Mouse (Mus musculus): ENCODE results near the gene Nptxr.
"Not testable (repeated sequence)": the region's sequence is repeated elsewhere in the genome, so short reads cannot be mapped to it uniquely, and the experiment has no call there.

The Nptxr gene

DNA sequence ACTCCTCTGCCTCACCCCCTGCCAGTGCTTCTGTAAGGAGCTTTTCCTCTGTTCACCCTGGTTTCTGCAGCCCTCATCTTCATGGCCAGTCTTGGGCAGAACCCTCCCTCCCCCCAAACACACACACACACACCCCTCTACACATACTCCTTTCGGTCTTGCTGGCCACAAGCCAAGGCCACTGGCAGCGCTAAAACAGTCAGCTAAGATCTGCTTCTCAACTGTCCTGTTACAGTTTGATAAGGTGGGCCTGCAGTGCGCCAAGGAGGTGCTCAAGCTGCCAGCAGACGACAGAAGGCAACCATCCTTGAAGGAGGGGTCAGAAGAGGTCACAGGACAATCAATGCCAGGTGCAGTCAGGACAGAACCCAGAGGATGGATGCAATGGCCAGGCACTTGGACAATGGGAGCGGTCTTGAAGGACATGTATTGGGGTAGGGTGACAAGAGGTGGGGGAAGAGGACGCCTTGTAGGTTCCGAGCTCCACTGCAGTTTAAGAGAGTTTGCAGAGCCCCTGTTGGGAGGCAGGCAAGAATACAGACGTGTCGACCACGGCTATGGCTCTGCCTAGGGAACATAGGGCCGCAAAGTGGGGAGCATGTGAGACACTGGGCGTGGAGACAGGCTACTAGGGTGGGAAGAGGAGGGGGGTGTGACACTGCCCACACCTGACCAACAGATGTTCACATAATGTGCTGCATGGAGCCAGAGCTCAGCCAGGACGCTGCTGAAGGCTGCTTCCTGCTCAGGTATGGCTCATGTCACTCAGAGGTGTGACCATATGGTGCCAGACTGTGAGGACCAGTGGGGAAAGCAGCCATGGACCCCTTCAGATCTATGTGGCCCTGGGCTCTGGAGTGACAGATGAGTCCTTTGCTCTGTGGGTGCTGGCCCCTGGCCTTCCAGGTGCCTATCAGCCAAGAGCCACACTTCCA lies 18.0 kb upstream of the Nptxr start:
- no peak for DNase-seq (ENCODE audit: inconsistent ontology term)

DNA sequence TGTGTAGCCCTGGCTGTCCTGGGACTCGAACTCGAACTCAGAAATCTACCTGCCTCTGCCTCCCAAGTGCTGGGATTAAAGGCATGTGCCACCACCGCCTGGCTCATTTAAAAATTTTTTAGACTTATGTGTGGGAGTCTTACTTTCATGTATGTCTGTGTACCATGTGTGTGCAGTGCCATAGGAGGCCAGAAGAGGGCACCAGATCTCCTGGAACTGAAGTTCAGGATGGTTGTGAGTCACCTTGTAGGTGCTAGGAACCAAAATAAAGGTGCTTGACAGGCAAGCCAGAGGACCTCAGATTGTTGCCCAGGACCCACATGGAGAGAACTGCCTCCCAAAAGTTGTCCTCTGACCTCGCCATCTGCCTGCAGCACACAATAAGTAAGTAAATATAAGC lies 13.8 kb upstream of the Nptxr start:
- DNase-seq (ENCODE audit: inconsistent ontology term), result no peak

DNA sequence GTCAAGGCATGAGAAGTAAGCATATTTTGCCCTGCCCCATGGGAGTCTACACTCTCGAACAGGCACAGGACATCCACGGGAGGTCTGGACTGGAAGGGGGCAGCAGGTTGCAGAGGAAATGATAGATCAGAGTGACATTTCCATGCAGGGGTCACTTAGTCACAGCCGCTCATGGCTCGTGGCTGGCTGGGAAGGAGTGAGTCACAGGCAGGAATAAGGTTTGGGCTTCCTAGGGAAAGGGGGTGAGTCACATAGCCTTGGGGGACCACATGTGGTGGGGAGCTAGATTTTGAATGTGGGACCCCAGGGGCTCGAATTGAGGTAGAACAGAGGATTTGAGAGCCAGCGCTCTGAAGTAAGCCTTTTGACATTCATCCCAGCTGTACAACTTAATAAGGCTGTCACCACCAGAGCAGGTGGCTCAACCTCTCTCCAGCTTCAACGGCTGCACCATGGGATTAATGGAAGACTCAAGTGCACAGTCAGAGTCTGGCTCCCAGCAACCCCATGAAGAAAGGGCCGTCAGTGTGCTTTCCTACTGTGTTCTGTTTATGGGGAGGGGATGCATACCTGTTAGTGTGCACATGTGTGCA lies 9.2 kb upstream of the Nptxr start:
- peak; percentile 75 for DNase-seq (ENCODE audit: inconsistent ontology term)

DNA sequence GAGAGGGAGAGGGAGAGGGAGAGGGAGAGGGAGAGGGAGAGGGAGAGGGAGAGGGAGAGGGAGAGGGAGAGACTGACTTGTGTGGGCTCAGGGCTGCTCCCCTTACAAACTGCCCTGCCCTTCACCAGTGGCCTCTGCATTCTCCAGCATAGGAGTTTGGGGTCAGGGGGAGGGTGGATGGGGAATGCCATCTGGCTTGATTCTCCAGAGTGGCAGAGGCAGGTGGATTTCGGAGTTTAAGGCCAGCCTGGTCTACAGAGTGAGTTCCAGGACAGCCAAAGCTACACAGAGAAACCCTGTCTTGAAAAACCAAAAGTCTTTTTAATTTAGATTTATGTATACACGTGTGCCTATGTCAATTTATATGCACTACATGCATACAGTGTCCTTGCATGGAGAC lies 8.3 kb upstream of the Nptxr start:
- not testable (repeated sequence) for DNase-seq (ENCODE audit: inconsistent ontology term)

DNA sequence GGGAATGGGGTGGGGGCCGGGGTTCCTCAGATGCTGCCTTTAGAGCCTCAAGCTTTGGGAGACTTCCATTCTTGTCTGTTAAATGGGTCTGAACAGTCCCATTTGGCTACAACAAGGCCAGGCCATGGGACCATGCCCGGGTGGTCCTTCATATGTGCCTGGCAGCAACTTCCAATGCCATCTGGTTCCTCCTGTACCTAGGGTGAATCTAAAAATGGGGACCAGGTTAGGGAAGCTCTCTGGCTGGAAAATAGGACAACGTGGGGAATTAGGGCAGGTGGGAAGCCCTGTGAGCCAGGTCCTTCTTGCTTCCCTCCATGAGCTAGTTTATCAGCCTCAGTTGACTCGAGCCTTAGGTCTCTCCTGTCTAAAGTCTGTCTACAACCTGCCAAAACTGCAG lies 6.4 kb upstream of the Nptxr start:
- no peak for DNase-seq (ENCODE audit: inconsistent ontology term)

DNA sequence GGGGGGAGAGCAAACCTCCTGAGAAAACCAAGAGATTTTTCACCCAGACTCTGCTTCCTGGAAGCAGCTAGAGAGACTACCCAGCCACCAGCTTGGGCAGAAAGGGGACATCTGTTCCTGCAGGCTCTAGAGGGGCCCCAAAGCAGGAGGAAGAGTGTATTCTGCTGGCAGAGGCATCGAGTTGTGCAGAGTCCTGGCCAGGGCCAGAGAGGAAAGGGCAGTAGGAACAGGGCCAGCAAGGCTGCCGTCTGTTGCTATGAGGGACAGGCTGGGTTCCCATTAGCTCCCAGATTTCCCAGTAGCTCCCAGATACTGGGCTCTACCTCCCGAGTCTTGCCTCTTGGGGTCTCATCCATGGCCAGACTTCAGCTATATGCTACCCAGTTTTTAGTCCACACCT lies 5.5 kb upstream of the Nptxr start:
- DNase-seq (ENCODE audit: inconsistent ontology term), result no peak

DNA sequence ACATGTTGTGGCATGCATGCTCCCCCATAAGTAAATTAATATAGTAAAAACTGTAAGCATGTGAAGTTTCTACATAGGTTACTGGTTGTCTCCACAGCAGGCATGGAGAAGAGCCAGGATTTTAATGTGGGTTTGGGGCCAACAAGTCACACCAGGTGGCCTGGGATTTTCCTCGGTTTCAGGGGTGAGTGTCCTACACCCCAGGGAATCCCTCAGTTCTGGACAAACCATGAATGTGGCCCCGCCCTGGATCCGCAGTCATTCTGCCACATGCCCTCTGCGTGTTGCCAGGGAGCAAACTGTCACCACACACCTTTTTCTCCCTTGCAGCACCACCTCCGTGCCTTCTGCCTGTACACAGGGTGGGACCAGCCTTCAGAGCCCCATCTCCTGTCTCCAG lies 4.1 kb upstream of the Nptxr start:
- no peak for DNase-seq (ENCODE audit: inconsistent ontology term)

DNA sequence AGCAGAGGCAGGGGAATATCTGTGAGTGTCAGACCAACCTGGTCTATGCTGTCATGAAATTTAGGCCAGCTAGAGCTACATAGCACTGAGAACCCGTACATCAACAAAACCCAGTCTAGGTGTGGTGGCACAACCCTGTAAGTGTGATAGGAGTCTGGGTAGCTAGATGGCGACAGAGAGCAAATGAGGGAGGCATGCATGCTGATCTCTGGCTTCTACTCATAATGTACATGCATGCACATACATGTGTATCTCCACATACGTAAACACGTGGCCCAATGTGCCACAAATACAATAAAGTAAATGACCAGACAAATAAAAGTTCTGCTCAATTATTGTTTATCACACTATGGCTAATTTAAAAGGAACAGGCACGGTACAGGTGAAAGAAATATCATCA lies 3.5 kb upstream of the Nptxr start:
- DNase-seq (ENCODE audit: inconsistent ontology term), result no peak

DNA sequence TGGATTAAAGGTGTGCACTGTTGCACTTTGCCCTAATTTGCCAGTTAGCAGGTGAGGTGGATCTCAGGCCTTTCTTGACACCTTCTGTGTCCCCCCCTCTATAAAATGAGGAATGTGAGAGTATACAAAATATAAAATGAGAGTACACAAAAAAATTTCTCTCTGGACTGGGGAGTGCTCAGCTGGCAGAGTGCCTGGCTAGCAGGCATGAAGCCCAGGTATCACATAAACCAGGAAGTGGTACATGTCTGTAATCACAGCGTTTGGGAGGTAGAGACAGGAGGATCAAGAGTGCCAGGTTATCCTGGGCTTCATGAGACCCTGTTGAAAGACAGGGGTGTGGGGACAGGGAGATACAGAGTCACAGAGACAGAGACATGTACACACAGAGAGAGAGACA lies 2.5 kb upstream of the Nptxr start:
- no peak for DNase-seq (ENCODE audit: inconsistent ontology term)

DNA sequence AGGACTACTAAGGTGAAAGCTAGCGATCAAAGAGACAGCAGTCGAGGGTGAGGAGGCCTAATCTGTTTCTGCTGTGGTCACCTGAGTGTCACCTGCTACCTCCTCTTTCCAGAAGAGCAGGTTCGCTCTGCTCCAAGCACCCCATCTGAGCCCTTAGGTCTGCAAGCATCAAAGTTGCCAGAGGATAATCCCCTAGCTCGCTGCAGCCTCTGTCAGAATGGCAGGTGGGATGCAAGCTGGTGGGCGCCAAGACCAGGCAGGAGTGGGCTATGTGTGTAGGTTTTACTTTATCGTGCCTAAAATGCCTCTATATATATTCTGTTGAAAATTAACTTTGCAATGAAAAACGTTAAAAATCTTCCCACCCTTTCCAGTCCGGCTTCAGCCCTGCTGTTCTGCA lies 680 bp upstream of the Nptxr start:
- no peak for DNase-seq (ENCODE audit: inconsistent ontology term)

DNA sequence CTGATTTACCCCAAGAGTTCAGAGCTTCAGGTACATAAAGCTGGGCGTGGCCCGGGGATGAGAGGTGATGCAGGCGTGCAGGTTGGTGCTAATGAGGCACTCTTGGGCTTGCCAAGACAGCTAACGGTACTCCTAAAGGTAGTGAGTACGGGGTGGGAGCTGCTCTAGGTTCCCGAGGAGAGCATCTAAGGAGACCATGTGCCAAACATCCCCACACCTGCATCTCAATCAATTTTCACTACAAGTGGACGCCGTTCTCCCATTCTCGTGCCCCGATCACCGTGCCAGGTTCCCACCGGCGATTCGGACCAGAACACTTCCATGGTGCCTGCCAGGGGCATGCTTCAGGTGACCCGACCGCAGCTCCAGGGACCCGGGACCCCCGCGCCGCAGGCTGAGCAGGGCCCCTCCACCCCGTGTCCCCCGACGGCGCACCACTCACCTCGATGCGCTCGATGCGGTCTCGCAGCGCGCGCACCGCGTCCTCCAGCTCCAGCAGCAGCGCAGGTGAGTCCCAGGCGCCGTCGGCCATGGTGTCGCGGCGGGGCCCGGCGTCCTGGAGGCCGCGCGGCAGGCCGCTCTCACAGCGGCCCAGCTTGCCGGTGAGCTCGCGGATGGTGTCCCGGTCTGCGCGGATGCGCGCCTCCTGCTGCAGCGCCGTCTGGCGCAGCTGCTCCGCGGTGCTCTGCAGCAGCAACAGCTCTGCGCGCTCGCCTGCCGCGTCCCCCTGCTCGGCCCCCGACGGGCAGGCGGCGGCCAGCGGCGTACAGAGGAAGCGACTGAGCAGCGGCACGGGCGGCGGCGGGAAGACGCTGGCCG lies 824 bp downstream of the Nptxr start:
- DNase-seq (ENCODE audit: inconsistent ontology term), result no peak

DNA sequence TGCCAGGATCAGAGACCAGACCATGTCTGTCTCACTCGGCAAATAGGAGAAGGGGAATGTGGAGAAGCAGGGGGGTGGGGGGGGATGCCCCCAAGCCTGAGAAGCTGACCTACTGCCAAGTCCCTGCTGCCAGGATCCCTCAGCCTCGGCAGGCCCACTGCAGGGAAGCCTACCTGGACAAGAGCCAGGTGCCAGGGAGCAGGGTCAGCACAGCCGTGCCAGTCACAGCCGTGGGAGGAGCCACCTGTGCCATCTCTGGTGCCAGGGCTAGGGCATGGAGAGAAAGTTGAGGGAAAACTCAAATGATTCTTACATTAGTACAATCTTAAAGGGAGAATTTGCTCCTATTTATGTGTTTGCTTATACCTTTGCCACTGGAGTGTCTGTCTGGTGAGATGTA lies 2.3 kb downstream of the Nptxr start:
- DNase-seq (ENCODE audit: inconsistent ontology term), result no peak

DNA sequence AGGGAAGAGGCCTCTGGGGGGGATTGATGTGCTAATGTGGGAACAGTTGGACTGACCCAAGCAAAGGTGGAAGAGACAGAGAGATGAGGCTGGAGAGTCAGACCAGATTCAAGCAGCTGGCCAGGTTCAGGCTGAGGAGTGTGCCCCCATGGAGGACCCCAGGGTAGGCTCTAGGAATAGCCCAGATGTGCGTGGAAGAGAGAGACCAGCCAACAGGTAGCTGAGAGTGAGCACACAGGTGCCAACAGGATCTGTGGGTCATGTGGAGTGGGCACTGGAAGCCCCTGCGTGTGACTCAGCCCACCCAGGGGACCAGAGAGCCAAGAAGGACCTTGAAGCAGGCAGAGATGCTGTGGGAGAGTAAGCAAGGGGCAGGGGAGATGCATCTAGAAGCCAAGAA lies 2.9 kb downstream of the Nptxr start:
- no peak for DNase-seq (ENCODE audit: inconsistent ontology term)

DNA sequence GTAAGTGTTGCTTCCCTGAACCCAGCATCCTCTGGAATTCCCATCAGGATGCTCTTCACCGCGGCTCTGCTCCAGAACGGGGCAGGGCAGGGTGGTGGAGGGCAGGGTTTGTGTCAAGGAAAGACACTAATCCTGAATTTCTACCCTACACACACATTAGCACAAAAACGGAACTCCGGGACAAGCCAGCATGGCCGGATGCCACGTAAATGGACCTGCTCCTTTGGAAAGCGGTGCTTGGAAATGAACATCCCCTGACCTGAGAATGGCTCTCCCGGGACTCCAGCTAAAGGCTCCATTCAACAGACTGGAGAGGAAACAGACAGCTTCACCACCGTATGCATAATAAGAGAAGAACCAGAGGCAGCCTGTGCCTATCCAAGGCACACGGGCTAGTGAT lies 3.9 kb downstream of the Nptxr start:
- DNase-seq (ENCODE audit: inconsistent ontology term), result no peak

DNA sequence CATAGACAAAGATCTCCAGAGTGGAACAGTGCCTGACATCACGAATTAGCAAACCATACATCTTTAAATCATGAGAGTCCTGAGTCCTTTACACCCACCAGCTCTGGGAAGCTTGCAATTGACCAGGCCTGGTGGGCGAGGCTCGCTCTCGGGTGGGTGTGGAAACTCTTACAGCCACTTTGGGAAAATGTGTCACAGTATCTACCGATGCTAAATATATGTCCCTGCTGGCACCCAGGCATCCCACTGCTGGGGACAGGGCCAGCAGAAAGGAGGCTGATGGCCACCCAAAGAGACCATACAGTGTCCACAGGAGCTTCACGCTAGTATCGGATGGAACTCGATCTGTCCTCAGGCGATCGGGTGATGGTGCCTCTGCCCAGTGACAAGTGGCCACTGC lies 6.0 kb downstream of the Nptxr start:
- no peak for DNase-seq (ENCODE audit: inconsistent ontology term)

DNA sequence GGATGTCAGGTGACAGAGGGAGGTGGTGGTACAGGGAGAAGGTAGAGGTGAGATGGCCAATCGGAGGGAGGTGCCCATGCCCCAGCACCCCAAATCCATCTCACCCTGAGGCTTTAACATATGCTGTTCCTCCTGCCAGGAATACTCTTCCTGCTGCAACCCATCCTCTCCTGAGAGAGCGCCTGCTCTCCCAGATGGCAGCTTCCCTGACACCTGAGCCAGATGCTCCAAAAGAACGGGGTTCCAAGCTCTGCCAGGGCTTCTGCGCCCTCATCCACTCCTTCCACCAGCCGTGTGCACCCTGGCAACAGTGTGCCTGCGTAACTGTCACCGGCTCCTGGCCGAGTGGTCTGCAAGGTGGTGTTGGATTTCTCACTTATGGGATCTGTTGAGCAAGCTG lies 6.9 kb downstream of the Nptxr start:
- no peak for DNase-seq (ENCODE audit: inconsistent ontology term)

DNA sequence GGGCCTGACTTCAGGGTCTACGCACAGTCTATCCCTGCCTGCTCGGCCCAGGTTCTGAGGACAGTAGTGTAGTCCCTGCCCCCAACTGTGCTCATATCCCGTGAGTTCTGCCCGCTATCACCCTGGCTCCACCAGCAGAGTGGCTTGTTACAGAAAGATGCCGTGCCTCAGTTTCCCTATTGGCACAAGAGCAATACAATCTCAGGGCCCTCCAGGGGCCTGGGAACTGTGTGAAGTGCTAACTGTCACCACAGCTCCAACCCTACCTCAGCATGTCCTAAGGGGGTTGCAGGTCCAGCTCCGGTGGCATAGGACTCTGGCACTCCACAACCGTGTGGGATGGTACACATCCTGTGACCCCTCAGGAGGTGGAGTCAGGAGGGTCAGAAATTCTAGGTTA lies 7.5 kb downstream of the Nptxr start:
- DNase-seq (ENCODE audit: inconsistent ontology term), result no peak

DNA sequence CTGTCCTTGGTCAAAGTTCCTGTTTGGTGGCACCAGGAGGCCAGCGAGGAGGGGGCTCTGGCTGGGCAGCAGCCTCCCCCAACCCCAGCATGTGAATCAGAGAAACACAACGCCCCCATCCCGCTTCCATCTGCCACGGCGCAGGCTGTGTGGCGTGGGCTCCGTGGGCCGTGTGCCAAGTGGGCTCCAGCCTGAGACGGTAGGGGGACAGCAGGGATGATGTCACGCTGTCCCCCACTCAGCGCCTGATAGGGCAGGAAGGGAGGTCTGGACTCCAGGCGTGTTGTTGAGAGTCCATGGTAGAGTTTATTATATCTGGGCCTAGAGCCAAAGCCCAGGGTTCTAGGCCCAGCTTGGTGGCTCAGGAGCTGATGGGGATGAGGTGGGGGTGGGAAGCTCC lies 8.3 kb downstream of the Nptxr start:
- no peak for DNase-seq (ENCODE audit: inconsistent ontology term)

DNA sequence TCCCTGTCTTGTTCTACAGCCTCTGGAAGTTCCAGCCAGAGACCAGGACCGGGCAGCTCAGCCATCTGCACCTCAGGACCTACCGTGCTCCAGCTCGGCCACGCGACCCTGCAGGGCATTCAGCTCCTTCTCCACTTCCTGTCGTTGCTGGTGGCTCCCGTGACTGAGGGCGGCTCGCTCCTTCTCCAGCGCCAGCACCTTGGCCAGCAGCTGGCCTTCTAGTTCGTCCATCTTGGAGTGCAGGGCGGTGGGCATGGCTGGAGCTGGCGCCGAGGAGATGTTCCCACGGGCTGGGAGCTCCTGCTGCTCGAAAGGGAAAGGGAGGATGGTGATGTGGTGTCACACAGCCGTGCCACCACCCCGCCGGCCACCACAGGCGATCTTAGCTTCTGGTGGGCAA lies 10.4 kb downstream of the Nptxr start:
- no peak for DNase-seq (ENCODE audit: inconsistent ontology term)

DNA sequence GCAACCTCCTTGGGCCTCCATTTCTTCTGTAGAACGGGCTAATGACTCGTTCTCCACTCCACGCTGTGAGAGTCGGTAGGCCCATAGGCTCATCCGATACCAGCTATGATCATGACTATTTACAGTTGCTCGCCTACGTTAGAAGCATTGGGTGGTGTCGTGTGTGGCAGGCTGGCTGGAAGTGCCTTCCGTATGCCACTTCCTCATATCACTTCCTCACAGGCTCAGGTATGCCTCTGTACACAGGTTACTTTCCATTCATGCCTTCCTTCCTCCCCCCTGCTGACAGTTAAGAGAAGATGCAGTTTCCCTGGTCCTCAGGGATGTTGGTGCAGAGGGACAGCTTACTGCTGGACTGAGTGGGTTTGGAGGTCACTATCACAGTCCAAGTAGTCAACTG lies 11.5 kb downstream of the Nptxr start:
- DNase-seq (ENCODE audit: inconsistent ontology term), result no peak

DNA sequence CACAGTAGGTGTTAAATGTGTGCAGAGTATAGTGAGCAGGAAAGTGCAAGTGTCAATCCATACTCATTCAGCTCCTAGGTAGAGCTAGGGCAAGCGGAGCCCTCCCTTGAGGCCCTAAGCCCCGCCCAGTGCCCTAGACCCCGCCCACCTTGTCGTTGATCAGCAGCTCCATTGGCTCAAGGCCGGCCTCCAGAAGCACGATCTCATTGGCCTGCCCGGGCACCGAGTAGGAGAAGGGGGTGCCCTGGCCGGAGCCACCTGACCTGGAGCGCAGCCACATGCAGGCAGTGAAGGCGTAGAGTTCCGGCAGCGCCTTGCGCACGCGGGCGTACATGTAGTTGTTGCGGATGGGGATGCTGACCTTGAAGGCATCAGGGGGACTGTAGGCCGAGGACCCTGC lies 12.1 kb downstream of the Nptxr start:
- no peak for DNase-seq (ENCODE audit: inconsistent ontology term)

DNA sequence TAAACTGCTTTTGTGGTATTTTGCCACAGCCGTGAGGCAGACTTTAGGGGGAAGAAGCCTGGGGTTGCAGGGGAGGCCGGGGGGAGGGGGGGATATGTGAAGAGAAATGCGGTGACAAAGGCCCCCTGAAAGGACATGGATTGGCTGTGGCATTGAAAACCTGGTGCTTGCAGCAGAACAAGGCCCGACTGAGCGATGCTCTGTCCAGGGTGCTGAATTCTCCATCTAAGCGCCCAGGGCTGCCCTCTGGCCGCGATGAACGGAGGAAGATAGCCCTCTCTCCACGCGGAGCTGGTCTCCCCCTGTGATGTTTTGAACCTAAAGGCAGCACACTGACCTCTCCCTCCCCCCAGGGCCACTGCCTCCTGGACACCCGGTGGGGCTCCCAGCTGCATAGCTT lies 13.1 kb downstream of the Nptxr start:
- DNase-seq (ENCODE audit: inconsistent ontology term), result peak; percentile 43

DNA sequence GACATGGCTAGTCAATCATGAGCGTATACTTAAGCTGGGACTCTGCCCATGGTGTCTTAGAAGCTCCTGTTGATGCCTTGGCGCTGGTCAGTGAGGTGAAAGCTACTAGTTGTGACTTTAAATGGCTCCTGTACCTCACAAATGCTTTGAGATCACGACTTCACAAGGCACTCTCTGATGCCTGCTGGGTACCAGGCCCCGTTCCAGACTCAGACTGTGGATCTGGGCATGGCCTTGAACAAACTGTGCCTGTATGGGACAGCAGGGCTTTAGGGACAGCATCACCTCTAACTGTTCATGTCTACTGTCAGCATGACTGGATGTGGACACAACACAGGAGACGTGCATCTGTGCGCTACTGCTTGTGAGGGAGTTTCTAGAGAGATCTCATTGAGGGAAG lies 13.7 kb downstream of the Nptxr start:
- DNase-seq (ENCODE audit: inconsistent ontology term), result no peak

Measured in Muller cell, postnatal 12 days (primary cell).